8 mouse cellular contexts compared by ENCODE assay signal in genomic region chr4:154634470-154635240, GRCm38 (mm10). TPM values are rescaled to one million over a fixed set of nuclear protein-coding genes. Genes with fewer than 3 reads are reported as not detected.
DNase-seq lines count a peak whose midpoint lies in the region; ATAC-seq and TF ChIP-seq lines count a peak whose summit lies in the region.

No protein-coding gene starts in this region.

- H3K4me3 ChIP-seq in embryonic fibroblast, embryonic 13.5 days (ENCODE audit: insufficient read depth, low read length): peak overlapping the region; percentile 58
- H3K4me3 ChIP-seq in intestine, embryonic 14.5 days (ENCODE audit: low read depth, low read length): peak overlapping the region; percentile 58
- H3K4me3 ChIP-seq in midbrain, embryonic 12.5 days: peak overlapping the region; percentile 61

- no peaks in the 10 kb centered on the region for H3K4me1 ChIP-seq in embryonic fibroblast, embryonic 13.5 days (ENCODE audit: control insufficient read depth, insufficient read depth, low read length)
- H3K4me1 ChIP-seq in intestine, embryonic 14.5 days (replicated peaks; ENCODE audit: control insufficient read depth, insufficient read depth, low read length): peaks cover 18% of the 10 kb centered on the region
- peaks cover 77% of the 10 kb centered on the region for H3K4me1 ChIP-seq in midbrain, embryonic 12.5 days

- TF ChIP-seq CTCF in embryonic fibroblast, embryonic 13.5 days (IDR thresholded peaks at IDR 0.05; ENCODE audit: borderline replicate concordance, insufficient read depth, low read length): no peak

- no peak for TF ChIP-seq POLR2A in embryonic fibroblast, embryonic 13.5 days (IDR thresholded peaks at IDR 0.05; ENCODE audit: low read depth, low read length)

- H3K36me3 ChIP-seq in intestine, embryonic 14.5 days (ENCODE audit: control insufficient read depth, insufficient read depth, low read length): no peaks in the 10 kb centered on the region
- H3K36me3 ChIP-seq in midbrain, embryonic 12.5 days: no peaks in the 10 kb centered on the region

- H3K4me2 ChIP-seq in intestine, embryonic 14.5 days (ENCODE audit: low read length): peak overlapping the region; percentile 87
- peak overlapping the region; percentile 91 for H3K4me2 ChIP-seq in midbrain, embryonic 12.5 days (replicated peaks)

- DNase-seq in heart, adult 18-20 months: peak; percentile 9 to 63
- no peak for DNase-seq in heart, postnatal 25 days (ENCODE audit: low spot score)
- DNase-seq in intestine, embryonic 14.5 days (ENCODE audit: low spot score): peak; percentile 80
- no peak for DNase-seq in urinary bladder, postnatal 4 days (ENCODE audit: low spot score in 2 of 2)
- no peak for DNase-seq in left cerebral cortex, adult 18-20 months (ENCODE audit: low spot score in 2 of 2)
- DNase-seq in left cerebral cortex, postnatal 25 days (ENCODE audit: low spot score in 2 of 2): no peak

- intact Hi-C loops in heart, postnatal 25 days (cut with DNase I): loop anchor here (5.0 kb wide), 3 partner anchors 92 to 302 kb away; no protein-coding TSS in a partner anchor
- intact Hi-C loops in left cerebral cortex, postnatal 25 days (cut with DNase I): loop anchor here (5.0 kb wide), 3 partner anchors 77 to 187 kb away; no protein-coding TSS in a partner anchor

- no peak overlapping the region for H3K27ac ChIP-seq in embryonic fibroblast, embryonic 13.5 days (ENCODE audit: insufficient read depth, low read length)
- H3K27ac ChIP-seq in intestine, embryonic 14.5 days (ENCODE audit: low read depth): no peak overlapping the region
- no peak overlapping the region for H3K27ac ChIP-seq in midbrain, embryonic 12.5 days (replicated peaks)

- peaks cover 86% of the 10 kb centered on the region for H3K27me3 ChIP-seq in intestine, embryonic 14.5 days (replicated peaks; ENCODE audit: control insufficient read depth, insufficient read depth, low read length)
- H3K27me3 ChIP-seq in midbrain, embryonic 12.5 days: peaks cover 94% of the 10 kb centered on the region

- H3K9ac ChIP-seq in intestine, embryonic 14.5 days (ENCODE audit: low read length): peak overlapping the region; percentile 60
- peak overlapping the region; percentile 78 for H3K9ac ChIP-seq in midbrain, embryonic 12.5 days (replicated peaks)

- no peak for ATAC-seq in intestine, embryonic 14.5 days (replicated peaks; ENCODE audit: low FRiP score, low TSS enrichment, low read depth)
- ATAC-seq in midbrain, embryonic 12.5 days (ENCODE audit: low FRiP score, low read depth): no peak

- WGBS in intestine, embryonic 14.5 days: 14% methylated on average over 44 of the region's 44 CpGs
- WGBS in midbrain, embryonic 12.5 days: 7% methylated on average over 44 of the region's 44 CpGs

- no peaks in the 10 kb centered on the region for H3K9me3 ChIP-seq in intestine, embryonic 14.5 days (ENCODE audit: control insufficient read depth, low read length)
- H3K9me3 ChIP-seq in midbrain, embryonic 12.5 days: no peaks in the 10 kb centered on the region

RNA-seq across cellular contexts. Expression of gene Prdm16, which starts 2.0 kb away (rescaled TPM):
- total RNA-seq in heart, adult 18-20 months (2021): 10 to 100 TPM; 10.2 to 10.4 TPM
- total RNA-seq in heart, postnatal 25 days (2021): 10 to 100 TPM; 12.9 to 13.4 TPM
- 3.1 and 3.8 TPM in 2 replicates for polyA plus RNA-seq in embryonic fibroblast, embryonic 13.5 days (2011; ENCODE audit: insufficient read length, low read depth, missing spikeins)
- polyA plus RNA-seq in intestine, embryonic 14.5 days (2014; fragmentation: Nextera tagmentation; extraction: Ambion mirVana): 14.2 and 19.7 TPM in 2 replicates
- polyA plus RNA-seq in midbrain, embryonic 12.5 days (2016; fragmentation: Nextera tagmentation; extraction: Ambion mirVana): 14.5 and 16.2 TPM in 2 replicates
- total RNA-seq in left cerebral cortex, adult 18-20 months (2021): 1 to 10 TPM; 8.3 to 8.8 TPM
- 1 to 10 TPM; 6.5 to 7.7 TPM for total RNA-seq in left cerebral cortex, postnatal 25 days (2021)

RNA-seq across cellular contexts. Expression of gene Actrt2, which starts 33.0 kb away (rescaled TPM):
- total RNA-seq in heart, adult 18-20 months (2021): not detected
- total RNA-seq in heart, postnatal 25 days (2021): not detected
- not detected in 2 replicates for polyA plus RNA-seq in embryonic fibroblast, embryonic 13.5 days (2011; ENCODE audit: insufficient read length, low read depth, missing spikeins)
- not detected in 2 replicates for polyA plus RNA-seq in intestine, embryonic 14.5 days (2014; fragmentation: Nextera tagmentation; extraction: Ambion mirVana)
- not detected in 2 replicates for polyA plus RNA-seq in midbrain, embryonic 12.5 days (2016; fragmentation: Nextera tagmentation; extraction: Ambion mirVana)
- not detected for total RNA-seq in left cerebral cortex, adult 18-20 months (2021)
- total RNA-seq in left cerebral cortex, postnatal 25 days (2021): not detected

Comparison
In these comparisons a context has a peak if more than half of its experiments do, and no peak if none do; other contexts are left out.
1. DNase-seq: peak in heart, adult 18-20 months (2 of 2) and intestine, embryonic 14.5 days (single experiment); none in heart, postnatal 25 days (single experiment), urinary bladder, postnatal 4 days (0 of 2), left cerebral cortex, adult 18-20 months (0 of 2) and left cerebral cortex, postnatal 25 days (0 of 2).
2. Peak in every context shown above with its lines, with median percentiles within 50 percentile points of each other: H3K4me3 ChIP-seq.